Mouse (Mus musculus) thymus, adult 2 months (tissue): ENCODE measurements around the gene Col9a2. TPM values are rescaled to one million over a fixed set of nuclear protein-coding genes. Genes with fewer than 3 reads are reported as not detected.

Source experiments
- DNase-seq: peaks from one replicate; pipeline ENCODE4 v3.0.0; 2021
- H3K27ac ChIP-seq: fragments of 200-500 bp; 2 replicates; pipeline ENCODE4 v1.5.1; 2012; ENCODE audit warnings: low read length, control low read depth; ENCODE audit not compliant: control insufficient read depth, insufficient read depth
- H3K27me3 ChIP-seq: fragments of 200-500 bp; 2 replicates; pipeline ENCODE4 v1.6.1; 2012; ENCODE audit warnings: mild to moderate bottlenecking, low read length, moderate library complexity, mixed read lengths; ENCODE audit not compliant: control insufficient read depth, insufficient read depth
- H3K36me3 ChIP-seq: fragments of 200-500 bp; 2 replicates; pipeline ENCODE4 v1.6.1; 2012; ENCODE audit warnings: mild to moderate bottlenecking, low read length, moderate library complexity; ENCODE audit not compliant: control insufficient read depth, insufficient read depth
- H3K4me1 ChIP-seq: fragments of 200-500 bp; replicated peaks from 2 replicates; pipeline ENCODE4 v1.6.1; 2012; ENCODE audit warnings: low read length; ENCODE audit not compliant: control insufficient read depth, insufficient read depth
- H3K4me3 ChIP-seq: fragments of 200-500 bp; 2 replicates; pipeline ENCODE4 v1.5.1; 2012; ENCODE audit warnings: mild to moderate bottlenecking, low read length, control low read depth, moderate library complexity; ENCODE audit not compliant: control insufficient read depth, insufficient read depth
- CTCF ChIP-seq: fragments of 200-500 bp; IDR thresholded peaks from 2 replicates; pipeline ENCODE4 v1.5.1; 2012; ENCODE audit warnings: mild to moderate bottlenecking, control low read depth, low read length, moderate library complexity, borderline replicate concordance; ENCODE audit not compliant: control insufficient read depth, poor library complexity, insufficient read depth; ENCODE audit errors: extremely low read depth
- POLR2A ChIP-seq: fragments of 200-500 bp; IDR thresholded peaks from 2 replicates; pipeline ENCODE4 v1.6.1; 2012; ENCODE audit warnings: mild to moderate bottlenecking, low read length, control low read depth, moderate library complexity; ENCODE audit not compliant: control insufficient read depth, poor library complexity, insufficient read depth; ENCODE audit errors: extremely low read depth
- WGBS: fragments of 180-500 bp; shearing (Covaris S2); methylation state at CpG from one replicate; pipeline ENCODE4 v1.1.7; 2018; 5-methylcytosine and 5-hydroxymethylcytosine counted together
- polyA plus RNA-seq: library from polyadenylated mRNA; depleted of rRNA; stranded (reverse); fragments of >200 nt; gene quantifications from 2 replicates; pipeline ENCODE4 v1.2.3, GENCODE M21; 2012; rRNA removed

Gene Col9a2
- polyA plus RNA-seq, 1 experiment: 0.20 TPM

DNA sequence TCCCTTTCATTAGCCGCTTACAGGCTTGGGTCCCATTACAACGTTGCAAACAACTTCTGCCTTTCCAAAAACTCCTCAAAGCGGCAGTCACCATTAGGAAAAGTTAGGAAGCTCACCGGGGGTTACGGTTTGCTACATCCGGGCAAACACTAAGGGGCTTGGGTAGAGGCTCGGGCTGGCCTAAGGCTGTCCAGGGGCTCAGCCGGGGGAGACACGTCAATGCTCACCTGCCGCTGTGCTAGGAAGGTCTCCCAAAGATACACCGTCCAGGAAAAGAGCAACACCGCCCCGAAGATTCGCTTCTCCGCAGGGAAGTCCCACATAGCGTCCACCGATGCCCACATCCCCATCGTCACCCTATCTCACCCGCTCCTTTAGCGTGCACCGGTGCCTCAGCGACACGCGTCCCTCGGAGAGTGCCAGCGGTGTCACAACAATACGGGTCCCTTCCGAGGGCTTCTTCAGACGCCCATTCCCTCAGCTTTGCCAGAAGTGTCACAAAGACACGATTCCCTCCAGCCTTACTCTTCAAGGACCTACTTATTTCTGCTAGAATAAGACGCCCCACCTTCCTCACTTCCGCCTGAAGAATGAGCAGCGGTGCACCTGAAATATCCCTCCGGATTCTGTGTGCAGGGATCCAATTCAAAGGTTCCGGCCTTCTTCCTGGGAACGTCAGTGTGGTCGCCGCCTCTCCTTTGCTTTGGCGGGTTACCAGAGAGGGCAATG is 58.6 kb downstream of the Col9a2 start, which contains the start of gene Zmpste24:
TSS of gene Zmpste24 (minus strand) at position 592 of the 729 bp plus-strand sequence.
- under 1% methylated on average over 39 of the region's 39 CpGs for WGBS
- peak; percentile 85 for DNase-seq
- peaks cover 4% of the 10 kb centered on the region; the same call in 1 of the 2 replicates for H3K4me1 ChIP-seq
- peak within 1 kb of the TSS; percentile 100 for H3K4me3 ChIP-seq
- peaks cover 18% of the 10 kb centered on the region for H3K36me3 ChIP-seq
- H3K27me3 ChIP-seq: no peaks in the 10 kb centered on the region
- peak within 1 kb of the TSS; percentile 73; the same call in 1 of the 2 replicates for H3K27ac ChIP-seq
- TF ChIP-seq POLR2A (peak; percentile 24; the same call in 1 of the 2 replicates), CTCF (no peak)

DNA sequence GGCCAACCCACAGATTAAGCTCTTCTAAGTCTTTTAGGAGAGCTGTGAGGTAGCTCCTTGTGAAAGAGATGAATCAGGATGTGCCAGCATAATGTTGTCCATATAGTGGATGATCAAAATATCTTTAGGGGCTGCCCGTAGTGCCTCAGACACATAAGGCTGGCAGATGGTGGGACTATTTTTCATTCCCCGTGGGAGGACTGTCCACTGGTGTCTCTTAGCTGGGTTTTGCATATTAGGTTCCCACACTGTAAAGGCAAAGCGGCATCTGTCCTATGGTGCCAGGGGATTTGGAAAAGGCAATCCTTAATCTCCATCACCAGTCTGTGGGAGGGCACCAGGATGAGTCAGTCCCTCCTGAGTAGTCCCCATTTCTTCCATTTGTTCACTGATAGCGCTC is 64.1 kb downstream of the Col9a2 start:
- Histone ChIP-seq H3K36me3 (no peaks in the 10 kb centered on the region), H3K4me3 (no peak overlapping the region), H3K27me3 (no peaks in the 10 kb centered on the region), H3K27ac (no peak overlapping the region), H3K4me1 (peaks cover under 1% of the 10 kb centered on the region; the same call in 1 of the 2 replicates)
- WGBS: 91% methylated on average over 4 of the region's 4 CpGs
- TF ChIP-seq CTCF (no peak), POLR2A (no peak)
- DNase-seq: no peak

Other genes starting within 250 kb of the Col9a2 start
- gene Nfyc, start 207.8 kb upstream of the Col9a2 start, polyA plus RNA-seq: 317 and 354 TPM in 2 replicates
- gene Rims3, start 184.6 kb upstream of the Col9a2 start, polyA plus RNA-seq: 3.7 and 4.1 TPM in 2 replicates
- 10.9 and 11.7 TPM in 2 replicates for gene Exo5, start 114.4 kb upstream of the Col9a2 start, polyA plus RNA-seq
- gene Zfp69, start 87.7 kb upstream of the Col9a2 start, polyA plus RNA-seq: 3.2 and 3.4 TPM in 2 replicates
- 87.4 and 88.9 TPM in 2 replicates for gene Smap2, start 22.1 kb upstream of the Col9a2 start, polyA plus RNA-seq
- gene Zmpste24, start 58.9 kb downstream of the Col9a2 start, polyA plus RNA-seq: 22.0 and 26.4 TPM in 2 replicates
- gene Tmco2, start 69.8 kb downstream of the Col9a2 start, polyA plus RNA-seq: not detected in 2 replicates
- 6.6 and 7.1 TPM in 2 replicates for gene Rlf, start 175.7 kb downstream of the Col9a2 start, polyA plus RNA-seq